Mouse (Mus musculus) liver, embryonic 15.5 days (tissue): ENCODE results near the gene Cryab. TPM values are rescaled to one million over a fixed set of nuclear protein-coding genes. Genes with fewer than 3 reads are reported as not detected.

Source experiments
- ATAC-seq: fragments of 200-750 bp; cut with Nextera tagmentation; 2 replicates; pipeline ENCODE4 v1.8.0; 2017; ENCODE audit warnings: moderate number of reproducible peaks, mild to moderate bottlenecking, moderate library complexity; ENCODE audit not compliant: insufficient read depth
- H3K27ac ChIP-seq: fragments of 300-500 bp; sonication (generic); replicated peaks from 2 replicates; pipeline ENCODE4 v1.5.1; 2015; ENCODE audit warnings: mild to moderate bottlenecking, inconsistent platforms
- H3K27me3 ChIP-seq: fragments of 300-500 bp; sonication (generic); 2 replicates; pipeline ENCODE4 v1.6.1; 2015; ENCODE audit warnings: mild to moderate bottlenecking, inconsistent platforms
- H3K36me3 ChIP-seq: fragments of 300-500 bp; sonication (generic); replicated peaks from 2 replicates; pipeline ENCODE4 v1.6.1; 2015; ENCODE audit warnings: moderate library complexity, mild to moderate bottlenecking, inconsistent platforms
- H3K4me1 ChIP-seq: fragments of 300-500 bp; sonication (generic); replicated peaks from 2 replicates; pipeline ENCODE4 v1.6.1; 2015; ENCODE audit warnings: inconsistent platforms
- H3K4me2 ChIP-seq: fragments of 300-500 bp; sonication (generic); 2 replicates; pipeline ENCODE4 v1.6.1; 2015; ENCODE audit warnings: moderate library complexity, mild to moderate bottlenecking, inconsistent platforms
- H3K4me3 ChIP-seq: fragments of 300-500 bp; sonication (generic); replicated peaks from 2 replicates; pipeline ENCODE4 v1.5.1; 2015; ENCODE audit warnings: mild to moderate bottlenecking, inconsistent platforms
- H3K9ac ChIP-seq: fragments of 300-500 bp; sonication (generic); 2 replicates; pipeline ENCODE4 v1.6.1; 2015; ENCODE audit warnings: moderate library complexity, mild to moderate bottlenecking, inconsistent platforms
- H3K9me3 ChIP-seq: fragments of 300-500 bp; sonication (generic); replicated peaks from 2 replicates; pipeline ENCODE4 v1.6.1; 2016; ENCODE audit warnings: inconsistent platforms
- WGBS: fragments of 180-500 bp; shearing (Covaris S2); methylation state at CpG from one replicate; pipeline ENCODE4 v1.1.7; 2015; ENCODE audit warnings: mixed read lengths; ENCODE audit not compliant: insufficient replicate concordance; 5-methylcytosine and 5-hydroxymethylcytosine counted together
- polyA plus RNA-seq: library from polyadenylated mRNA; unstranded; fragments of >200 nt; fragmentation: Nextera tagmentation; extraction: Ambion mirVana; gene quantifications from 2 replicates; pipeline ENCODE4 v1.2.1, GENCODE M21; 2015

The Cryab gene
- polyA plus RNA-seq, 1 experiment from 2014 or later: 15.2 TPM

DNA sequence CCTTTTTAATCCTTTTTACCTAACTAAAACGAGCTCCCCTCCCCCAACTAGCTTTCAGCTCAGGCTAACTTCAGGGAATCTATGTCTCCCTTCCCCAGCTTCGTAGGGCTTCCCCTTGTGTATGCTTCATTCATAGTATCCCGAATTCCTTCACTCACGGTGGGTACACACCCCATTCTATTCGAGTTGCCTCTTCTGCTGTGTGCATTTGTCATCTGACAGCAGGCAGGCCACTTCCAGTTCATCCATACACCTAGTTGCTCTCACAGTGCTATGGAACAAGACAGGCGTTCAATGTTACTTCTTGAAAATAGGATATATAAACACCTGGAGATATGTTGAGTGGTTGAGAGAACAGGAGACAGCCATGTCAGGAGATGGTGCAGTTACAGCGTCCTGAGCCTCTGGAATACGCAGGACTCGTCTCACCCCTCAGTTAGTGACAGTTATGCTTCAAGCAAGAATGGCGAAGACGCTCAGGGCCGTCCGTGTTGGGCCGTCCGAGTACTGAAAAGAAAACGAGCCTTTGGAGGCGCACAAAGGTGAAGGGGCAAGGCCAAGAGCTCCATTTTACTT lies 16.5 kb downstream of the Cryab start:
- Histone ChIP-seq H3K9me3 (no peaks in the 10 kb centered on the region), H3K4me1 (peaks cover 28% of the 10 kb centered on the region), H3K27ac (peak overlapping the region; percentile 96), H3K9ac (peak overlapping the region; percentile 78), H3K36me3 (peaks cover 10% of the 10 kb centered on the region), H3K4me2 (peak overlapping the region; percentile 85), H3K27me3 (no peaks in the 10 kb centered on the region), H3K4me3 (peak overlapping the region; percentile 83)
- peak; percentile 9 for ATAC-seq
- WGBS: 5% methylated on average over 17 of the region's 17 CpGs

DNA sequence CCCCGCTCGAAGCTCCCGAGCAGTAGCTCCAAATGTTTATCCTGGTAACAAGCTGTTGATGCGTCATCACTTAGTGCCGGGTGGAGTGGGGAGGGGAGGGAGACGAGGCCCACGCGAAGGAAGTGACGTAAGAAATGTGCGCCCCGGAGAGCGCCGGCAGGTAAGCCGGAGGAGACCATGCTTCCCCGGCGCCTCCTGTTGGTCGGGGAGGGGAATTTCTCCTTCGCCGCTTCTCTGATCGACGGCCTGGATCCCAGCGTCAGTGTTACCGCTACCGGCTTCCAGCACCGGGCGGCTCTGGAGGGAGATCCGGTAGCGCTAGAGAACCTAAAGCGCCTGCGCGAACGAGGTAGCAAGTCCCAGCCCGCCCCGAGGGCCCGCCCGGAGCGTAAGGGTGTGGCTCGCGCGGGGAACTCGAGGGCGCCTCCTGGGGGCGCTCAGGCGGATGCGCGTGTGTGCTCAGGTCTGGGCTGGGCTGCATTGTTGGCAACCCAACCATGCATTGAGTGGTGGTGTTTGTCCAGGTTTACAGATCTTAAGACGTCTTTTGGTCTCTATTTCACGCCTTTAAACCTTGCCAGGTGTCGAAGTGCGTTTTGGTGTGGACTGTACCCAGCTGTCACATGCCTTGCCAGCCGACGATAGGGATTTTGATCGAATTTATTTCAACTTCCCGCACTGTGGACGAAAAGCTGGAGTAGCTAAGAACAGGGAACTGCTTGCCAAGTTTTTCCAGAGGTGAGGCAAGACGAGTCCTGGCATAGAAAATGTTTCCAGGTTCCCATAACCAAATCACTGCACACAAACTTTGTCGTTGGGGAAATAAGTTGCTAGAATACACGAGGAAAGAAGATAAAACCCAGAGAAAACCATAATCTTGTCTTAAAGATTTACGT lies 17.2 kb downstream of the Cryab start, which contains the start of gene Fdxacb1:
Fdxacb1 (plus strand) TSS at position 130 of the 896 bp plus-strand sequence.
- WGBS: 3% methylated on average over 59 of the region's 59 CpGs
- Histone ChIP-seq H3K4me3 (peak within 1 kb of the TSS; percentile 83), H3K4me2 (peak within 1 kb of the TSS; percentile 85), H3K27me3 (no peaks in the 10 kb centered on the region), H3K27ac (peak within 1 kb of the TSS; percentile 96), H3K36me3 (peaks cover 12% of the 10 kb centered on the region), H3K9me3 (no peaks in the 10 kb centered on the region), H3K4me1 (peaks cover 35% of the 10 kb centered on the region), H3K9ac (peak within 1 kb of the TSS; percentile 78)
- ATAC-seq: peak; percentile 97

DNA sequence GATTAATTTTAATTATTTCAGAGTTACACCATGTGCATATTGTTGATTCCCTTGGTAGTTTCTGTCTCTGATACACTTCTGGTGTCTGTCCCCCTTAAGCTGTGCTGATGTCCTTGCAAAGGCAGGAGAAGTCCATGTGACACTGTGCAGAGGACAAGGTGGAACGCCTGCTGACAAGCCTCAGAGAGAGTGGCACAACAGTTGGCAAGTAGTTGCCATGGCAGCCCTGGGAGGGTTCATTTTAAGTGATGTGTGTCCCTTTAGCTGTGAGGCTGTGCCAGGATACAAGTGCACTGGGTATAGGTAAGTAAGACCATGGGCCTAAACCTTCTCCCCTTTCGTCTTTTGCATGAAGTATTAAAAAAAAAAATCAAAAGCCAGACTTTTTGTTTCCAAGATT lies 18.9 kb downstream of the Cryab start:
- H3K36me3 ChIP-seq: peaks cover 12% of the 10 kb centered on the region
- 73% methylated on average over 2 of the region's 2 CpGs for WGBS
- peaks cover 51% of the 10 kb centered on the region for H3K4me1 ChIP-seq
- no peaks in the 10 kb centered on the region for H3K9me3 ChIP-seq
- H3K4me2 ChIP-seq: no peak overlapping the region
- H3K4me3 ChIP-seq: no peak overlapping the region
- no peaks in the 10 kb centered on the region for H3K27me3 ChIP-seq
- peak overlapping the region; percentile 19; the same call in 1 of the 2 replicates for H3K27ac ChIP-seq
- H3K9ac ChIP-seq: no peak overlapping the region
- no peak for ATAC-seq

DNA sequence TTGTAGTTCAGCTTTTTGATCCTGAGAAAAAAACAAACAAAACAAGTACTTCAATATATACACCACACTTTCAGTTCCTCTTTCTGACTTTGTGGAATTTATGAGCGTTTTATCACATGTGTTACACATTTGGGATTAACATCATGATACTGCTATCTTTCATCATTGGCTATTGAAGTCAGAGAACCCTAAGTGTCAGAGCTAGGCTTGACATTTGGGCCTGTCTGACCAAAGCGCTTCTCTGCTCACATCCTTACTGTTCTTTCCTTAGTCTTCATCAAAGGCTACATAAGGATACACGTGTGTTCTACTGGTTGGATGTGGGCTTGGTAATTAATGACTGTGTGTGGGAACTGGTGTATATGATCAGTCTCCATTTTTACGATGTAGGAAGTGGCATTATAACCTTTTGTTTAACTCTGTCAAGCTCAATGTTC lies 22.9 kb downstream of the Cryab start:
- Histone ChIP-seq H3K4me3 (peak overlapping the region; percentile 88; the same call in 1 of the 2 replicates), H3K4me1 (peaks cover 50% of the 10 kb centered on the region), H3K36me3 (peaks cover 16% of the 10 kb centered on the region), H3K27me3 (no peaks in the 10 kb centered on the region), H3K4me2 (peak overlapping the region; percentile 92), H3K9ac (no peak overlapping the region), H3K27ac (peak overlapping the region; percentile 55), H3K9me3 (no peaks in the 10 kb centered on the region)
- ATAC-seq: no peak
- WGBS: 43% methylated on average over 4 of the region's 4 CpGs

DNA sequence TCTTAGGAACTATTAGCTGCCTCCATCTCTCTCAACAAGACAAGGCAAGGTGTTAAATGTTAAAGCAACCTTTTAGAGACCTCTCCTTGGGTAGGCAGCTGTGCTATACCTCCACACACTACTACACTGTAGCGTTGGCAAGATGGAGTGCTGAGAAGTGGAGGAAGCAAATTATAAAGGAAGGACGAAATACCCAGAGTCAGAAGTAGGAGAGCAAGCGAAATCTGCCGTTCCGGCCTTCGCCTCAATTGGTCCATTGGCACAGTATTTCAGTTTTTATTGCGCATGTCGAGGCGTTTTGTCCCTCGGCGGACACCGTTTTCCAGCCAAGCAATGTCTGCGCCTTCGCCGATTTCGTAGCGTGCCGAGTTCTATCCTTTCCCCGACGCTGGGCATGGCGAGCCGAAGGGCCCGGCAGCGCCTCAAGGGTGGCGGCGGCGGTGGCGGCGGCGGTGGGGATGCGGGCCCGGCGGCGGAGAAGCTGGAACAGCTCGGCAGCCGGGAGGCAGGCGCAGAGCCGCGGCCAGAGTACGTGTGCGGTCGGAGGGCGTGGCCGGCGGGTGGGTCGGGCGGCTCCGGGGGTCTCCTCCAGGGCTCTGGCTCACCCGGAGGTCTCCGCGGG lies 24.0 kb downstream of the Cryab start, which contains the start of the genes Alg9 and 1110032A03Rik:
Alg9 (plus strand) TSS at position 29 of the 622 bp plus-strand sequence.
1110032A03Rik (minus strand) TSS at position 530 of the 622 bp plus-strand sequence.
- 1% methylated on average over 50 of the region's 51 CpGs for whole genome bisulfite sequencing
- H3K27me3 ChIP-seq: no peaks in the 10 kb centered on the region
- peaks cover 25% of the 10 kb centered on the region for H3K36me3 ChIP-seq
- peak within 1 kb of the TSS; percentile 78 for H3K27ac ChIP-seq
- H3K4me3 ChIP-seq: peak within 1 kb of the TSS; percentile 88
- ATAC-seq: peak; percentile 72
- no peaks in the 10 kb centered on the region for H3K9me3 ChIP-seq
- peak within 1 kb of the TSS; percentile 92 for H3K4me2 ChIP-seq
- peak within 1 kb of the TSS; percentile 92 for H3K9ac ChIP-seq
- H3K4me1 ChIP-seq: peaks cover 40% of the 10 kb centered on the region

GRCm38 (mm10) chr9:50775662-50776126 lies 24.6 kb downstream of the Cryab start:
- peak overlapping the region; percentile 92 for H3K9ac ChIP-seq
- H3K9me3 ChIP-seq: no peaks in the 10 kb centered on the region
- ATAC-seq: peak; percentile 45
- peak overlapping the region; percentile 92 for H3K4me2 ChIP-seq
- peak overlapping the region; percentile 78 for H3K27ac ChIP-seq
- peaks cover 31% of the 10 kb centered on the region for H3K36me3 ChIP-seq
- H3K4me1 ChIP-seq: peaks cover 40% of the 10 kb centered on the region
- H3K27me3 ChIP-seq: no peaks in the 10 kb centered on the region
- under 1% methylated on average over 30 of the region's 30 CpGs for WGBS
- H3K4me3 ChIP-seq: peak overlapping the region; percentile 88

DNA sequence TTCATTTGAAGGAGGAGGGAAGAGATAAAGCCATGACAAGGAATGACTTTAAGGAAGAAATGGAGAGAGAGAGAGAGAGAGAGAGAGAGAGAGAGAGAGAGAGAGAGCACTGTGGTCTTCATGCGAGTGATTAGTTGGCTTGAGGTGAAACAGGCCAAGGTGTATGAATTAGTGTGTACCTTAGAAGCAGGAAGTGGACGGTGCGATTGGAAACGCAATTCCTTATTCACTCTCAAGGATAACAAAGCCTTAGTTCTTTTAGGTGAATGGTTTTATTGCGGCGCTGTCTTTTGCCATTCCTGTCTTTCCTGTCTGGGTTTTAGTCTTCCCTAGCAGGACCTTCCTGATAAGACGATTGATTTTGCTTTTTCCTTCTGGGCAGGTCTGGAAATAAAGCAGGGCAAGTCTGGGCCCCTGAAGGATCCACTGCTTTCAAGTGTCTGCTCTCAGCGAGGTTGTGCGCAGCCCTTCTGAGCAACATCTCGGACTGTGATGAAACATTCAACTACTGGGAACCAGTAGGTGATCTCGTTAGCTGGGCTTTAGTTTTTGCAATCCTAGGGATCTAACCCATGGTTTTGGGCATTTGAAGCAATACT lies 25.1 kb downstream of the Cryab start:
- H3K27ac ChIP-seq: no peak overlapping the region; the same call in 1 of the 2 replicates
- H3K9ac ChIP-seq: peak overlapping the region; percentile 92
- WGBS: 49% methylated on average over 11 of the region's 11 CpGs
- no peak for ATAC-seq
- H3K4me3 ChIP-seq: peak overlapping the region; percentile 88
- H3K9me3 ChIP-seq: no peaks in the 10 kb centered on the region
- peaks cover 40% of the 10 kb centered on the region for H3K4me1 ChIP-seq
- no peaks in the 10 kb centered on the region for H3K27me3 ChIP-seq
- H3K36me3 ChIP-seq: peaks cover 37% of the 10 kb centered on the region
- H3K4me2 ChIP-seq: peak overlapping the region; percentile 92

- Histone ChIP-seq H3K36me3 (peaks cover 68% of the 10 kb centered on the region), H3K27me3 (no peaks in the 10 kb centered on the region), H3K4me1 (no peaks in the 10 kb centered on the region), H3K27ac (no peak overlapping the region), H3K4me2 (no peak overlapping the region), H3K9ac (no peak overlapping the region), H3K4me3 (no peak overlapping the region), H3K9me3 (no peaks in the 10 kb centered on the region)
- WGBS: 65% methylated on average over 2 of the region's 2 CpGs
- ATAC-seq: no peak
Observed at GRCm38 (mm10) chr9:50782155-50782554, 31.0 kb downstream of the Cryab start.

DNA sequence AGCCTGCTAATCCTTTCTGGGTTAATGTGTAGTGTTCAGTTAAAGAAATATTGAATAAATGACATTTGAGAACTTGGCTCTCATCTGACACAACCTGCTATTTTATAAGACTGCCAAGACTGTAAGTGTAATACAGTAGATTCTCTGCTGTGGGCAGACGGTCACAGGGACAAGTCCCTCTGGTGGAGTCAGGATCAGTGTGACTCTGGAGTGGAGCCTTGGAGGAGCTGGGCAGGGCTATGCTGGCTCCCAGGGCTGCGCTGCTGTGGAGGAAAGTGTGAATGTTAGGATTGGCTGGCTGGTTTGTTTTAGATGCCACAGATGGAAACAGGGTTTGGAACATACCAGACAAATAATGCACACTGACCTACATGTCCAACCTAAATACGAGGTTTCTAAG lies 44.1 kb downstream of the Cryab start:
- H3K9me3 ChIP-seq: no peaks in the 10 kb centered on the region
- no peaks in the 10 kb centered on the region for H3K4me1 ChIP-seq
- H3K4me2 ChIP-seq: no peak overlapping the region
- H3K27me3 ChIP-seq: no peaks in the 10 kb centered on the region
- H3K9ac ChIP-seq: no peak overlapping the region
- H3K36me3 ChIP-seq: peaks cover 36% of the 10 kb centered on the region
- WGBS: 72% methylated on average over 3 of the region's 3 CpGs
- ATAC-seq: no peak
- no peak overlapping the region for H3K27ac ChIP-seq
- no peak overlapping the region for H3K4me3 ChIP-seq

DNA sequence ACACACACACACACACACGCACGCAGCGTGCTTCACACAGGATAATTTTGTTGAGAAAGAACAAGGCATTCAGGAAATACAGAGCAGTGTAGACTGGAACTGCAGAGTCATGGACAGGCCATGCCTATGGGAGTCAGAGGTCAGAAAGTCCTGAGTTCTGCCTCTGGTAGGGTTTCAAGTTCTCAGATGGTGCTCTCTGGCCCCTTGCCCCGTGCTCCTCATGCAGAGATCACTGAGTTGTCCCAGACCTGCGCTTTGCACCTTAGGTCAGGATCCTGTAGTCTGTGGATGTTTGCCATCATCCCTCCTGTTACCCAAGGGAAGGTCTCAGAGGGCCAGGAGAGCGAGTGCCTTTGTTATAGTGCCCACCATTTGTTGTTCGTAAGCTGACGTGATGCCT lies 45.7 kb downstream of the Cryab start:
- H3K36me3 ChIP-seq: peaks cover 25% of the 10 kb centered on the region

More for the DNA sequence above, 45.7 kb downstream of the Cryab start:
- Histone ChIP-seq H3K27ac (no peak overlapping the region), H3K27me3 (no peaks in the 10 kb centered on the region), H3K4me2 (no peak overlapping the region), H3K4me1 (peaks cover 8% of the 10 kb centered on the region), H3K9ac (no peak overlapping the region), H3K9me3 (no peaks in the 10 kb centered on the region), H3K4me3 (no peak overlapping the region)
- no peak for ATAC-seq
- 86% methylated on average over 8 of the region's 8 CpGs for WGBS
